In the genomic region with DNA sequence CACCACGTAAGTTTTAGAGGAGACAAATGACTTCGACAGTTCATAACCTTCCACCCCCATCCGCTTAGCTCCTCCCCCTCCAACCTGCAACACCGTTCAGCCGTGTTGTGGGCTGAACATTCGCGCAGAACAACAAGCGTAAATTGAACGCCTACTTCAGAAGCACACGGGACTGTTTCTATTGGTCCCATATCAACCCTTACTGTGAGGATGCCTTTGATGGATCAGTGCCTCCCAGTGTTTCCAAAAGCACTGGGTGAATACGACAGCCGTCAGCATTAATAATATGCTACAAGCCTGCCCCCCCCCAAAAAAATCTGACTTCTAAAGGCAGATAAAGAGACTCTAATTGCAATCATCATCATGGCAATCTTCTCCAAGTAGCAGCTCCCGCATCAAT, we compare ENCODE assay signal across 17 mouse cellular contexts.
"Had no signal": no experiment of that assay in that cellular context is flagged by ENCODE, and none has a peak within 500 bp of the region (broad histone marks: within the 10 kb centered on the region; RNA-seq: fewer than 3 reads in every experiment).

No protein-coding gene starts in this region.

- H3K4me3 ChIP-seq: lung, embryonic 15.5 days; megakaryocyte, embryonic 14.5 days; midbrain, embryonic 13.5 days; midbrain, embryonic 15.5 days; neural tube, embryonic 12.5 days; stomach, embryonic 15.5 days had no signal

- DNase-seq: lung, adult 2 months; lung, postnatal 14 days; lung, postnatal 36 days; right cerebral cortex, postnatal 14 days; thymus, adult 2 months; thymus, postnatal 25 days; thymus, postnatal 4 days had no signal

- H3K9ac ChIP-seq: lung, embryonic 15.5 days; midbrain, embryonic 13.5 days; midbrain, embryonic 15.5 days; neural tube, embryonic 12.5 days; stomach, embryonic 15.5 days had no signal

- H3K4me1 ChIP-seq: lung, embryonic 15.5 days; megakaryocyte, embryonic 14.5 days; stomach, embryonic 15.5 days had no signal

- H3K27me3 ChIP-seq: lung, embryonic 15.5 days; megakaryocyte, embryonic 14.5 days; midbrain, embryonic 13.5 days; midbrain, embryonic 15.5 days; neural tube, embryonic 12.5 days; stomach, embryonic 15.5 days had no signal

- H3K27ac ChIP-seq: lung, embryonic 15.5 days; macrophage; midbrain, embryonic 13.5 days; midbrain, embryonic 15.5 days; neural tube, embryonic 12.5 days; stomach, embryonic 15.5 days; stomach, postnatal 0 days had no signal

- H3K9me3 ChIP-seq: lung, embryonic 15.5 days; midbrain, embryonic 13.5 days; midbrain, embryonic 15.5 days; neural tube, embryonic 12.5 days; stomach, embryonic 15.5 days had no signal

- ATAC-seq: lung, postnatal 0 days; midbrain, embryonic 13.5 days; midbrain, embryonic 15.5 days had no signal

- H3K36me3 ChIP-seq: lung, embryonic 15.5 days; midbrain, embryonic 13.5 days; midbrain, embryonic 15.5 days; neural tube, embryonic 12.5 days; stomach, embryonic 15.5 days had no signal

- H3K4me2 ChIP-seq: lung, embryonic 15.5 days; midbrain, embryonic 11.5 days; midbrain, embryonic 13.5 days; midbrain, embryonic 15.5 days; neural tube, embryonic 12.5 days; stomach, embryonic 15.5 days had no signal
